Mouse (Mus musculus): ENCODE results near the gene Slc22a3. TPM values are rescaled to one million over a fixed set of nuclear protein-coding genes. Genes with fewer than 3 reads are reported as not detected.
A peak's percentile ranks its signal among the peaks of the same experiment; 100 is the strongest.

The Slc22a3 gene
- polyA plus RNA-seq, 1 experiment from 2014 or later = 0.17 TPM

DNA sequence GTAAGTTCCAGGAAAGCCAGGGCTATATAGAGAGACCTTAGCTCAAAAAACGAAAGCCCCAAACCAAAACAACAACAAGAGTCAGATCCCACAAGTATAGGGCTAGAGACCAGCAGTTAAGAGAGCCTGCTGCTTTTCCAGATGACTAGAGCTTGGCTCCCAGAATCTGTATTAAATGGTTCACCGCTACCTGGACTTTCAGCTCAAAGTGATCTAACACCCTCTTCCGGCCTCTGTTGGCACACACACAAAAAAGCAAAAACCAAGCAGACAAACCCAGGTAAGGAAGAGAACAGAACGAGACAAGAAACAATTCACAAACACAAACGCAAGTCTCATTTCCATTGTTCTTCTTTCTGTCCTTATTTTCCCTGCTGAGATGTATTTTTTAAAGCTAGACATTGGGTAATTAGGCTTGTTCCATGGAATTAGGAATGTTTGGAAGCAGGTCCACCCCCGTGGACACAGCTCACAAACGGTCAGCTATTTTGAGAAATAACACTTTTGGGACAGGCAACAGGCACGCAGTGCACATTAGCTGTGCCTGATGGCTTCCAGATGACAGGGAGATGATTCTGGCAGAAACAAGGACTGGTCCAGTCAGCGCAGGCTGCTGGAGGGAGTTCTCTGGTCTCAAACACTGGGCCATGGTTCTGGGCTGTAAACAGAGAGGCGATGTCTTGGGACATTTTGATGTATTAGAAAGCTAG, 95.2 kb downstream of the Slc22a3 start:
- Histone ChIP-seq H3K4me1 (ENCODE audit: control insufficient read depth, insufficient read depth, low read length) (peaks cover 15% of the 10 kb centered on the region), H3K9me3 (ENCODE audit: control insufficient read depth, low read length) (no peaks in the 10 kb centered on the region), H3K36me3 (ENCODE audit: control insufficient read depth, insufficient read depth, low read length) (no peaks in the 10 kb centered on the region), H3K4me2 (ENCODE audit: low read depth, severe bottlenecking) (no peak overlapping the region), H3K27me3 (ENCODE audit: control insufficient read depth, insufficient read depth, low read length) (no peaks in the 10 kb centered on the region), H3K9ac (ENCODE audit: low read length) (no peak overlapping the region), H3K27ac (replicated peaks; ENCODE audit: low read depth, low read length) (no peak overlapping the region), H3K4me3 (ENCODE audit: low read depth, low read length) (no peak overlapping the region)
- peak; percentile 41 for DNase-seq (ENCODE audit: low spot score)
- 46% methylated on average over 10 of the region's 10 CpGs for WGBS
- ATAC-seq (ENCODE audit: insufficient number of reproducible peaks, low FRiP score, low TSS enrichment, low read depth) = no peak

DNA sequence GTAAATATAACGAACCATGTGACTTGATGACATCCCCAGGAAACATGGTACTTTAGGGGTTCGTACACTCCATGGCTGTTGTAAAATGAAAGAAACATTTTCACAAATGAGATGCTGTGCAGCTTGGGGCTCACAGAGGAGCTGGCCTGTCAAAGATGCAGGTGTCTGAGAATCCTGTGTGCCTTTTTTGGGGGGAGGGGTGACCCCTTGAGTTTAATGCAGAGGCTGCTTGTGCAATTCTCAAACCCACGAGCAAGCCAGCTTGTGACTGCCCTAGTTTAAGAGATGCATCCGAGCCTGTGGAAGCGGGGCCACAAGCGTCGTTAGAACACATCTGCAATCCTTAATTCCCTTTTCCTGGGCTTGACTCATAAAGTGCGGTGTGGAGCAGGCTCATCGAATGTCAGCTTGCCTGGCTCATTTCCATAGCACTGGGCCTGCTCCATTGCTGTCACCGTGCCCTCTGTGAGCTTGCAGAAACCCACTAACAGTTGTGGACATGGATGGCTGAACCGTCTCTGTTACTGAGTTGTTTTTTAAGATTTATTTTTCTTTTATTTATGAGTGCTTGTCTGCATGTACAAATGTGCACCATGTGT, 98.1 kb downstream of the Slc22a3 start:
- no peaks in the 10 kb centered on the region for H3K36me3 ChIP-seq (ENCODE audit: control insufficient read depth, insufficient read depth, low read length)
- no peak overlapping the region for H3K9ac ChIP-seq (ENCODE audit: low read length)
- peaks cover 8% of the 10 kb centered on the region; the same call in 1 of the 2 replicates for H3K4me1 ChIP-seq (ENCODE audit: control insufficient read depth, insufficient read depth, low read length)
- 46% methylated on average over 11 of the region's 11 CpGs for WGBS
- no peak overlapping the region for H3K4me2 ChIP-seq (ENCODE audit: low read depth, severe bottlenecking)
- H3K4me3 ChIP-seq (ENCODE audit: low read depth, low read length) = no peak overlapping the region
- ATAC-seq (ENCODE audit: insufficient number of reproducible peaks, low FRiP score, low TSS enrichment, low read depth) (no peak), DNase-seq (ENCODE audit: low spot score) (no peak)
- H3K27me3 ChIP-seq (ENCODE audit: control insufficient read depth, insufficient read depth, low read length) = no peaks in the 10 kb centered on the region
- no peaks in the 10 kb centered on the region for H3K9me3 ChIP-seq (ENCODE audit: control insufficient read depth, low read length)
- H3K27ac ChIP-seq (replicated peaks; ENCODE audit: low read depth, low read length) = no peak overlapping the region; the same call in 1 of the 2 replicates

- ATAC-seq (ENCODE audit: insufficient number of reproducible peaks, low FRiP score, low TSS enrichment, low read depth) = no peak
- Histone ChIP-seq H3K27me3 (ENCODE audit: control insufficient read depth, insufficient read depth, low read length) (no peaks in the 10 kb centered on the region), H3K36me3 (ENCODE audit: control insufficient read depth, insufficient read depth, low read length) (no peaks in the 10 kb centered on the region), H3K9ac (ENCODE audit: low read length) (no peak overlapping the region), H3K4me2 (ENCODE audit: low read depth, severe bottlenecking) (no peak overlapping the region), H3K4me1 (ENCODE audit: control insufficient read depth, insufficient read depth, low read length) (peaks cover under 1% of the 10 kb centered on the region; the same call in 1 of the 2 replicates), H3K4me3 (ENCODE audit: low read depth, low read length) (no peak overlapping the region), H3K27ac (replicated peaks; ENCODE audit: low read depth, low read length) (no peak overlapping the region), H3K9me3 (ENCODE audit: control insufficient read depth, low read length) (no peaks in the 10 kb centered on the region; the same call in 1 of the 2 replicates)
- no peak for DNase-seq (ENCODE audit: low spot score)
- WGBS = 72% methylated on average over 7 of the region's 7 CpGs
Measured at GRCm38 (mm10) chr17:12403420-12403819, 104.1 kb downstream of the Slc22a3 start.

DNA sequence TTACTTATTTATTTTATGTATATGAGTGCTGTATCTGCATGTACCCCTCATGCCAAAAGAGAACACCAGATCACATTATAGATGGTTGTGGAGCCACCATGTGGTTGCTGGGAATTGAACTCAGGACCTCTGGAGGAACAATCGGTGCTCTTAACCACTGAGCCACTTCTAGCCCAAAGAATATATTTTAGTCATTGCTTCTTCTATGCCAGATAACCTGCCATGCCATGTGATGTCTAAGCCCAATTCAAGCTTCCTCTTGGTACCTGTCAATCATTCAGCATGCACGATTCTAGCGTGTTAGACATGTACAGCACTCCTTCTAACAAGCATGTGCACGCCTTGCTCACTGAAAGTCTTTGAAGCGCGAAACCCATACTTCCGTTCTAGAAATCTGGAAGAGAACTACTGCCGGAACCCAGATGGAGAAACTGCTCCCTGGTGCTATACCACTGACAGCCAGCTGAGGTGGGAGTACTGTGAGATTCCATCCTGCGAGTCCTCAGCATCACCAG, 111.3 kb downstream of the Slc22a3 start:
- Histone ChIP-seq H3K9me3 (ENCODE audit: control insufficient read depth, low read length) (0 out of 2 replicates have a peak, but pooled peaks cover 2% of the 10 kb centered on the region), H3K36me3 (ENCODE audit: control insufficient read depth, insufficient read depth, low read length) (no peaks in the 10 kb centered on the region), H3K4me2 (ENCODE audit: low read depth, severe bottlenecking) (no peak overlapping the region), H3K27ac (replicated peaks; ENCODE audit: low read depth, low read length) (no peak overlapping the region), H3K4me1 (ENCODE audit: control insufficient read depth, insufficient read depth, low read length) (peaks cover 7% of the 10 kb centered on the region; the same call in 1 of the 2 replicates), H3K27me3 (ENCODE audit: control insufficient read depth, insufficient read depth, low read length) (no peaks in the 10 kb centered on the region), H3K4me3 (ENCODE audit: low read depth, low read length) (no peak overlapping the region), H3K9ac (ENCODE audit: low read length) (no peak overlapping the region)
- WGBS = 89% methylated on average over 9 of the region's 9 CpGs
- ATAC-seq (ENCODE audit: insufficient number of reproducible peaks, low FRiP score, low TSS enrichment, low read depth) = no peak
- no peak for DNase-seq (ENCODE audit: low spot score)

GRCm38 (mm10) chr17:12388239-12388638, 119.3 kb downstream of the Slc22a3 start:
- no peak overlapping the region for H3K4me2 ChIP-seq (ENCODE audit: low read depth, severe bottlenecking)
- no peaks in the 10 kb centered on the region for H3K27me3 ChIP-seq (ENCODE audit: control insufficient read depth, insufficient read depth, low read length)
- no peak overlapping the region for H3K4me3 ChIP-seq (ENCODE audit: low read depth, low read length)
- 0 out of 2 replicates have a peak, but pooled peaks cover 2% of the 10 kb centered on the region for H3K9me3 ChIP-seq (ENCODE audit: control insufficient read depth, low read length)
- WGBS = 96% methylated on average over 7 of the region's 7 CpGs
- no peaks in the 10 kb centered on the region for H3K4me1 ChIP-seq (ENCODE audit: control insufficient read depth, insufficient read depth, low read length)
- H3K9ac ChIP-seq (ENCODE audit: low read length) = no peak overlapping the region
- no peak overlapping the region for H3K27ac ChIP-seq (replicated peaks; ENCODE audit: low read depth, low read length)
- no peaks in the 10 kb centered on the region for H3K36me3 ChIP-seq (ENCODE audit: control insufficient read depth, insufficient read depth, low read length)
- DNase-seq (ENCODE audit: low spot score) = no peak
- ATAC-seq (ENCODE audit: insufficient number of reproducible peaks, low FRiP score, low TSS enrichment, low read depth) = no peak

- no peaks in the 10 kb centered on the region for H3K36me3 ChIP-seq (ENCODE audit: control insufficient read depth, insufficient read depth, low read length)
Measured at GRCm38 (mm10) chr17:12387781-12388180, 119.7 kb downstream of the Slc22a3 start.

GRCm38 (mm10) chr17:12385049-12385794, 122.3 kb downstream of the Slc22a3 start:
- Histone ChIP-seq H3K9me3 (ENCODE audit: control insufficient read depth, low read length) (no peaks in the 10 kb centered on the region), H3K9ac (ENCODE audit: low read length) (no peak overlapping the region), H3K36me3 (ENCODE audit: control insufficient read depth, insufficient read depth, low read length) (no peaks in the 10 kb centered on the region), H3K27me3 (ENCODE audit: control insufficient read depth, insufficient read depth, low read length) (no peaks in the 10 kb centered on the region), H3K4me1 (ENCODE audit: control insufficient read depth, insufficient read depth, low read length) (no peaks in the 10 kb centered on the region), H3K4me2 (ENCODE audit: low read depth, severe bottlenecking) (no peak overlapping the region), H3K27ac (replicated peaks; ENCODE audit: low read depth, low read length) (no peak overlapping the region), H3K4me3 (ENCODE audit: low read depth, low read length) (no peak overlapping the region)
- ATAC-seq (ENCODE audit: insufficient number of reproducible peaks, low FRiP score, low TSS enrichment, low read depth) (no peak), DNase-seq (ENCODE audit: low spot score) (no peak)
- WGBS = 60% methylated on average over 8 of the region's 8 CpGs

More at GRCm38 (mm10) chr17:12387781-12388180, 119.7 kb downstream of the Slc22a3 start:
- DNase-seq (ENCODE audit: low spot score) (no peak), ATAC-seq (ENCODE audit: insufficient number of reproducible peaks, low FRiP score, low TSS enrichment, low read depth) (no peak)
- Histone ChIP-seq H3K4me2 (ENCODE audit: low read depth, severe bottlenecking) (no peak overlapping the region), H3K4me1 (ENCODE audit: control insufficient read depth, insufficient read depth, low read length) (no peaks in the 10 kb centered on the region), H3K9ac (ENCODE audit: low read length) (no peak overlapping the region), H3K27ac (replicated peaks; ENCODE audit: low read depth, low read length) (no peak overlapping the region), H3K4me3 (ENCODE audit: low read depth, low read length) (no peak overlapping the region), H3K9me3 (ENCODE audit: control insufficient read depth, low read length) (0 out of 2 replicates have a peak, but pooled peaks cover 2% of the 10 kb centered on the region), H3K27me3 (ENCODE audit: control insufficient read depth, insufficient read depth, low read length) (no peaks in the 10 kb centered on the region)
- whole genome bisulfite sequencing = 82% methylated on average over 2 of the region's 2 CpGs

GRCm38 (mm10) chr17:12382531-12382930, 125.0 kb downstream of the Slc22a3 start:
- 49% methylated on average over 2 of the region's 2 CpGs for WGBS
- H3K27ac ChIP-seq (replicated peaks; ENCODE audit: low read depth, low read length) = no peak overlapping the region
- H3K9me3 ChIP-seq (ENCODE audit: control insufficient read depth, low read length) = no peaks in the 10 kb centered on the region
- no peaks in the 10 kb centered on the region for H3K36me3 ChIP-seq (ENCODE audit: control insufficient read depth, insufficient read depth, low read length)
- H3K9ac ChIP-seq (ENCODE audit: low read length) = no peak overlapping the region
- no peak overlapping the region for H3K4me3 ChIP-seq (ENCODE audit: low read depth, low read length)
- no peaks in the 10 kb centered on the region for H3K4me1 ChIP-seq (ENCODE audit: control insufficient read depth, insufficient read depth, low read length)
- ATAC-seq (ENCODE audit: insufficient number of reproducible peaks, low FRiP score, low TSS enrichment, low read depth) (no peak), DNase-seq (ENCODE audit: low spot score) (no peak)
- H3K4me2 ChIP-seq (ENCODE audit: low read depth, severe bottlenecking) = no peak overlapping the region
- H3K27me3 ChIP-seq (ENCODE audit: control insufficient read depth, insufficient read depth, low read length) = no peaks in the 10 kb centered on the region
